Mouse (Mus musculus) Patski (cell line): ENCODE measurements around the gene Apoh. TPM values are rescaled to one million over a fixed set of nuclear protein-coding genes. Genes with fewer than 3 reads are reported as not detected.

Source experiments
- ATAC-seq: fragments of 100-300 bp; one replicate; pipeline ENCODE4 v1.8.0; 2021
- CTCF ChIA-PET: fragments of 350-600 bp; sonication (Branson Sonifier 250); formaldehyde crosslinking; loops from one replicate; lab custom pipeline; 2022; ENCODE audit warnings: inconsistent platforms; lab: Charles Lee
- POLR2A ChIA-PET: fragments of 350-600 bp; sonication (Branson Sonifier 250); formaldehyde crosslinking; loops from one replicate; lab custom pipeline; 2022; ENCODE audit warnings: antibody characterized with exemption, inconsistent platforms; lab: Charles Lee
- DNase-seq: peaks from one replicate; pipeline ENCODE4 v3.0.0-alpha.2; 2011; ENCODE audit warnings: low read depth, low spot score
- H3K27me3 ChIP-seq: fragments of 371-371 bp; one replicate; pipeline ENCODE4 v1.5.1; 2021
- CTCF ChIP-seq: fragments of 100-300 bp; IDR thresholded peaks from one replicate; pipeline ENCODE4 v1.5.1; 2021
- in situ Hi-C: fragments of 300-500 bp; cut with MboI; formaldehyde crosslinking; loops from 3 replicates; pipeline ENCODE4 v1.11.1; 2018; ENCODE audit warnings: low pct_unique_long_range_greater_than_20kb, mixed read lengths
- polyA plus RNA-seq: library from polyadenylated mRNA; unstranded; gene quantifications from one replicate; pipeline ENCODE4 v1.2.3, GENCODE M21; 2021

Gene Apoh
- polyA plus RNA-seq, 1 experiment from 2014 or later: 0.35 TPM

DNA sequence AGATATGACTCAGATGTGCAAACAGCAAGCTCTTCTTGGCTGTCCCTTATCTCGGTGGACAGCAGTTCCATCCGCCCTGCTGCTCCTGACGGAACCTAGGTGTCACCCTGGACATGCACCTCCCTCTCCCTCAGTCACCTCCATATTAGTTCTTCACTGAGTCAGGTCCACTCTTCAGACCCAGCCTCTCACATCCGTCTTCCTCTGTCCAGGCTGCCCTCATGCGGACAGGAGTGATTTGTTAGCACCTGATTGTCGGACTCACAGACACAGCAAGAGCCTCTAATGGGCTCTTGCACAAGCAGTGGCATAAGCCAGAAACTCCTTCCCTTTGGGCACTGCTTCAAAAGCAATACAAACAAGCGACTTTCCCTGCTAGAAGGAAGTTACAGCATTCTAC, 35.9 kb upstream of the Apoh start:
- ChIA-PET POLR2A (no interaction called here), CTCF (no interaction called here)
- H3K27me3 ChIP-seq: no peaks in the 10 kb centered on the region
- DNase-seq: no peak
- ATAC-seq: no peak
- no peak for TF ChIP-seq CTCF
- in situ Hi-C loops: no loop called here

DNA sequence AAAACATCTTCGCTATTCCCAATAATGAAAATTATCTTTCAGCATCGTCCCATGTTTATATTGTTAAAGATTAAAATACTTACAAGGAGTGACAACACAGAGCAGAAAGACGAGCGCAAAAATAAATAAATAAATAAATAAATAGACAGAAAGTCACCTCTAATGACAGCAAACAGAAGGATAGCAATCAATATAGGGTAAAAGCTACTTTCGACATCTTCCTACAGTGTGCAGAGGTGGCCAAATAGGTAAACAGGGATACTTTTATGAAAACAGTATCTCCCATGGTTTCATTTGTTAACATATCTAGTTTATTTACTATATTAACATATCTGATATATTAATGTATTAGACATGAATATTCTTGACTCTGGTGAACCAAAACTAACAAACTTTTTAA, 34.9 kb upstream of the Apoh start:
- ATAC-seq (no peak), DNase-seq (no peak)
- ChIA-PET CTCF (interaction anchor here (1.4 kb wide), 1 partner anchor 14 kb away, joined by 4 read pairs; no protein-coding TSS in a partner anchor), POLR2A (interaction anchor here (0.6 to 0.7 kb wide), 2 partner anchors 12 to 22 kb away, joined by 3 to 4 read pairs; no protein-coding TSS in a partner anchor)
- in situ Hi-C loops: no loop called here
- no peak for TF ChIP-seq CTCF
- H3K27me3 ChIP-seq: no peaks in the 10 kb centered on the region

DNA sequence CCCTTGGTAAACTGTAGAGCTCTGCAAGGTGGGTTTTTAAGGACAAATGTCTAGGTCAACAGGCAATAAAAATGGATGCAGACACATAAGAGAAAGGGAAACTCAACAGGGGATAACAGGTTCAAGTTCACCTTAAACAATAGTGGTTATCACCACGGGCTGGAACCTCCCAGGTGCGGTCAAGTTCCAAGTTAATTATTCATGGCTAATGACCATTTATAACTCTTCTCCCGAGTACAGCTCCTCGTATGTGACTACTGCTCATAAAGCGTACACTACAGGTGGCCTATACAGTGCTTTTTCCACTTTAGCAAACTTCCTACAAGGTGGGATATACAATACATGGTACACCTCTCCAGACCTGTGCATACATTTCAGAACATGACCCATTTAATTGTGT, 33.4 kb upstream of the Apoh start:
- CTCF ChIA-PET: interaction anchor here (1.4 to 2.1 kb wide), 2 partner anchors 11 to 13 kb away, joined by 4 to 6 read pairs; no protein-coding TSS in a partner anchor
- in situ Hi-C loops: no loop called here
- H3K27me3 ChIP-seq: no peaks in the 10 kb centered on the region
- ATAC-seq (no peak), DNase-seq (no peak)
- TF ChIP-seq CTCF: no peak
- POLR2A ChIA-PET: interaction anchor here (0.6 to 1.0 kb wide), 2 partner anchors 10 to 66 kb away, joined by 3 to 4 read pairs; no protein-coding TSS in a partner anchor

DNA sequence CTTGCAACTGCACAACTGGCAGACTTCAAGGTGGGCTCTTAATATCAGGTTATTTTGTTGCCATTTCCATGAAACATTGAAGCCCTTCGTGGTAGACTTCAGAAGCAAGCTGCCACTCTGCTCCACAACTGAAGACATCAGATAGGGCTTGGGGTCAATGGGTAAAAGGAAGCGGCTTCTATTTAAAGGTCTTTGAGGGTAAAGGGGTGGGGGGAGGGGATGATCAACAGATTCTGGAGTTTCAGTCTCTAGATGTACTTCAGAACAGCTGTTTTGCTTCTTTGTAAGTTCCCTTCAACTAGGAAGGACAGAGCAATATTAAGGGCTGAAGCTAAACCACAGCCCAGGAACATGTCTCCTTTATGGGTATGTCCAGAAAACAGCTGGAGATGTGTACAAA, 31.2 kb upstream of the Apoh start:
- no peak for DNase-seq
- no peak for TF ChIP-seq CTCF
- ChIA-PET CTCF (interaction anchor here (1.1 to 2.1 kb wide), 3 partner anchors 9 to 52 kb away, joined by 3 to 6 read pairs (median 4); no protein-coding TSS in a partner anchor), POLR2A (interaction anchor here (2.3 kb wide), 1 partner anchor 11 kb away, joined by 5 read pairs; no protein-coding TSS in a partner anchor)
- no peaks in the 10 kb centered on the region for H3K27me3 ChIP-seq
- in situ Hi-C loops: no loop called here
- ATAC-seq: no peak

DNA sequence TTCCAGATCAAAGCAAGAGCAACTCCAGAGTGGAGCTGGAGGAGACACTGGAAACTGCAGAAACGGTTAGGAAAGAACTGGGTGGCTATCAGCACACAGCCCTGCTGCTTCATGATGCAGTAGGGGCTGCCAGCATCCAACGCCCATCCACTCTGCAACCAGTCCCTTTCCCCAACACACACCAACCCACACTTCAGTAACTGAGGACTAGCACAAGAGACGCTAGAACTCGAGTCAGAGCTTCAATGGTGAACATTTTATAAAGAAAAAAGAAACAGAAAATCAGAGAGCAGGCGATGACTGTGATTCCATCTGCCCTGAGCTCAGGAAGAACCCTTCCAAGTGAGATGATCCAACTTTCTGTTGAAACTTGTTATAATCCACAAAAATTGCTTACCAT, 30.6 kb upstream of the Apoh start:
- ChIA-PET POLR2A (interaction anchor here (2.3 kb wide), 1 partner anchor 10 kb away, joined by 5 read pairs; no protein-coding TSS in a partner anchor), CTCF (interaction anchor here (1.1 to 1.2 kb wide), 2 partner anchors 14 to 53 kb away, joined by 3 to 4 read pairs; no protein-coding TSS in a partner anchor)
- no peaks in the 10 kb centered on the region for H3K27me3 ChIP-seq
- no peak for TF ChIP-seq CTCF
- no peak for ATAC-seq
- DNase-seq: no peak
- in situ Hi-C loops: no loop called here

DNA sequence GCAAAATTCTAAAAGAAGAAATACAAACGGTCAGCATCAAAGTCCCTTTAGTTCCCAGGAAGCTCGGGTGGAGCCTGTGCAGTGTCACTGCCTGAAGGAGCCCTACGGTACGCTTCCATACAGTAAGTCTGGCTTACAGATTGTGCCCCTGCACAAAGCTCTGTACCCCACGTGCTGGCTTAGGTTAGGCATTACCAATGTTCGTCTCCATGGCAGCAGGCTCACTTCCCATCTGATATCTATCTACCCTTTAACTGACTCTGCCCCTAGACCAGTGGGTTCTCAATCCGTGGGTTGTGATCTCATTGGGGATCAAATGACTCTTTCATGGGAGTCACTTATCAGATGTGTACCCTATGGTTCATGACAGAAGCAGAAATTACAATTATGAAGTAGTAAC, 27.4 kb upstream of the Apoh start:
- ATAC-seq: no peak
- H3K27me3 ChIP-seq: no peaks in the 10 kb centered on the region
- in situ Hi-C loops: no loop called here
- CTCF ChIA-PET: no interaction called here
- POLR2A ChIA-PET: interaction anchor here (0.5 kb wide), 1 partner anchor 35 kb away, joined by 3 read pairs; no protein-coding TSS in a partner anchor
- TF ChIP-seq CTCF: no peak
- DNase-seq: no peak

DNA sequence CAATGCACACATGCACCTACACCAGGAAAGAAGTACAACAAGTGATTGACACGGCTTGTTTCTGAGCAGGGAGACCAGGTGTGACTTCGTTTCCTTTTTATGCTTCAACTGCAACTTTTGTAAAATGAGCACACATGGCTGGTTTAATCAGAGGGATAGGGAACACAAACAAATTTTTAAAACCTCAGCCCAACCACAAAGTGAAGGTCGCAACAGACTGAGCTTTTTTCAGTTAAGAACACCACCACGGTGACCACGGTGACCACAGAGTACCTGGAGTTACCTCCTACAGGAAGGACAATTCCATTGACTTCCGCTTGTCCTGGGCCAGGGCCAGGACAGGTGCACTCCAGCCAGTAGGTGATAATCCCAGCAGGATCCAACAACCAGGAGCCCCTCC, 25.3 kb upstream of the Apoh start:
- POLR2A ChIA-PET: no interaction called here
- no peak for ATAC-seq
- no peak for DNase-seq

DNA sequence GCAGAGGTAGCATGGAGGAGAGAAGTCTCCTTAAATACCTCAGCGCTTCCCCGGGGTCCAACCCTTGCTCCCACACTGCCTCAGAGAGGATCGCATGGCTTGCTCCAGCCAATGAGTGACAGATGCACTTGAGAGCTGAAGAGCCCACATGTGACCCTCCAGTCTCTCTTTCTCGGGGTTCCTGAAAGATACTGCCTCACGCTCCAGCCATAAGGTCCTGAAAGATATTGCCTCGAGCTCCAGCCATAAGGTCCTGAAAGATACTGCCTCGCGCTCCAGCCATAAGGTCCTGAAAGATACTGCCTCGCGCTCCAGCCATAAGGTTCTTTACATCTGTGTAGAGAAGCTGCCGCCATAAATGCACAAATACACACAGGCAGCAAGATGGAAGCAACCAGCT, 24.0 kb upstream of the Apoh start:
- ChIA-PET CTCF (interaction anchor here (1.3 kb wide), 1 partner anchor 24 kb away, joined by 3 read pairs; the partner anchor contains the start of gene Apoh), POLR2A (interaction anchor here (1.1 kb wide), 1 partner anchor 9 kb away, joined by 3 read pairs; no protein-coding TSS in a partner anchor)
- no peaks in the 10 kb centered on the region for H3K27me3 ChIP-seq
- in situ Hi-C loops: no loop called here
- no peak for TF ChIP-seq CTCF
- no peak for DNase-seq
- ATAC-seq: no peak

More for the DNA sequence above, 25.3 kb upstream of the Apoh start:
- no peaks in the 10 kb centered on the region for H3K27me3 ChIP-seq
- in situ Hi-C loops: no loop called here
- CTCF ChIA-PET: no interaction called here
- TF ChIP-seq CTCF: no peak

DNA sequence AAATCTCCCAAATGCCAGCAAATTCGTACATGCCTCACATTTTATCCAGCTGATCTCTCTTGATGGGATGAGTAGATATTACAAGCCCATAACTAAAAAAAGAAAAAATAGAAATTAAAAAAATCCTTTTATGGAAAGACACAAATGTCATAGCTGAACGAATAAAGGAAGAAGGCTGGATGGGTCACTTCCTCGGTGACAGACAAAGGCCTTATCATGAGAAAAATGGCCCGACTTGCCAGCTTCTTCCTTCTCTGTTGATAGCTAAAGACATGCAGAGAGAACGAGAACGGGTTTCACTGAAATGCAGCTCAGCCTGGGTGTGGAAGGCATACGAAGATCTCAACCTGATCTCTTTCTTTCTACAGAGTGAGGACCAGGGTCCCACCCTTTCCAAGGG, 22.6 kb upstream of the Apoh start:
- CTCF ChIA-PET: interaction anchor here (0.8 to 1.9 kb wide), 4 partner anchors 9 to 22 kb away, joined by 3 to 6 read pairs (median 4); partner anchors contain the start of gene Apoh
- DNase-seq: no peak
- no peak for TF ChIP-seq CTCF
- ATAC-seq: no peak
- in situ Hi-C loops: no loop called here
- H3K27me3 ChIP-seq: no peaks in the 10 kb centered on the region
- POLR2A ChIA-PET: no interaction called here

DNA sequence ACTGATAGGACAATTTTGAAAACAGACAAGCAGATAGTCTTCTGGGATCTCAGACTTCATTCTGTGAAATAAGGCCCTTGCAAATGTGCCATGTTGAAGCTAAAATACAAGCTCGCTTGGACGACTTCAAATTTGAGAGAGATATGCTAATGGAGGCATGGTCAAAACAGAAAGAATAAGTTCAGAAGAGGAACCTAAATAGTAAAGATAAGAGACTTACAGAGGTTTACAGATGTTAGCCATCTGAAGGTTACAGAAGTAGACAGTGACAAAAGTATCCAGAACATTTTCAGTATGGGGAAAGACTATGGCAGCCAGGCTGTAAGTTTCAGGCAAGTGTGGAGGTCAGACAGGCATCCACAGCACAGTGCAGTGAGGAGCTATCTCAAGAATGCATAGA, 21.0 kb upstream of the Apoh start:
- in situ Hi-C loops: no loop called here
- ChIA-PET CTCF (interaction anchor here (1.6 to 1.7 kb wide), 2 partner anchors 12 to 13 kb away, joined by 4 to 5 read pairs; no protein-coding TSS in a partner anchor), POLR2A (interaction anchor here (1.7 kb wide), 1 partner anchor 9 kb away, joined by 5 read pairs; no protein-coding TSS in a partner anchor)
- TF ChIP-seq CTCF: no peak
- no peaks in the 10 kb centered on the region for H3K27me3 ChIP-seq
- DNase-seq (no peak), ATAC-seq (no peak)

DNA sequence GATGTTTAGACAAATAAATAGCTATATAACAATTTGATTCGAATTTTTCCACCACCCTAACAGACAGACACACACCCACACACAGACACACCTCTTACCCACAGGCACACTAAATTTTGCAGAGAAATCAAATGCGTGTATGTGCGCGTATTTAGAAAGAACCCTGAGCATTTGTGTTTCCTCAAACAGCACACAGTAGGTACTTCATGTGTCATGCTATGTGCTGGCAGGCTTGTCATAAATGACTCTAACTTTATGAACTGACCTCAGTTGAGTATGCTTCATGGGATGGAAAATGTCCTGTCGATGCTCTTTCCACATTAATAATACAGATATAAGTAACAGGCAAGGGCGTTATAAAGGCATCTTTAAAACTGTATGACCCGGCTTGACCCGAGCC, 17.2 kb upstream of the Apoh start:
- no peaks in the 10 kb centered on the region for H3K27me3 ChIP-seq
- in situ Hi-C loops: no loop called here
- ChIA-PET CTCF (interaction anchor here (1.8 kb wide), 1 partner anchor 15 kb away, joined by 3 read pairs; no protein-coding TSS in a partner anchor), POLR2A (no interaction called here)
- no peak for TF ChIP-seq CTCF
- DNase-seq (no peak), ATAC-seq (no peak)
